Mouse (Mus musculus) megakaryocyte-erythroid progenitor cell, adult 5-6 weeks (primary cell): ENCODE measurements at regions not wholly inside any gene's neighbourhood (a gene's known extent, or its start where the extent isn't known, plus 50 kb on each side); places are given as distances from the start of the nearest gene placed in this dataset.

Experiments used
- ATAC-seq: replicated peaks from 2 replicates; pipeline ENCODE4 v1.8.0; 2016; ENCODE audit warnings: mild to moderate bottlenecking, inconsistent platforms; ENCODE audit not compliant: severe bottlenecking, poor library complexity, low FRiP score, low TSS enrichment

DNA sequence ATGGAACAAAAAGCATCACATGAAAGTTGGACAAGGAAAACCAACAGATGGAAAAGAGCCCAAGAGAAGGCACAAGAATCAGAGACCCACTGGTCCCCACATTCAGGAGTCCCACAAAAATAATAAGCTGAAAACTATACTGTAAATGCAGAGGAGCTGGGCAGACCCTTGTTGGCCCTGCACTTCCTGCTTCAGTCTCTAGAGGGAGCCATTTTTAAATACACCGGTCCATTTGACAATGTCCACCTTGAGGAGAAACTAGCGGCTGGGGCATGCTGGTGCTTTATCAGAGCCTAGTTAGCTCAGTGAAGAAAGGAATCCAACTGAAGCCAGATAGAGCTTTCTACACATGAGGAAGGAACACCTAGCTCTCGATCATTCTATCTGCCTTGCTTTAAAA, 90.1 kb upstream of the Tmem150c start:
- peak; percentile 86 for ATAC-seq

DNA sequence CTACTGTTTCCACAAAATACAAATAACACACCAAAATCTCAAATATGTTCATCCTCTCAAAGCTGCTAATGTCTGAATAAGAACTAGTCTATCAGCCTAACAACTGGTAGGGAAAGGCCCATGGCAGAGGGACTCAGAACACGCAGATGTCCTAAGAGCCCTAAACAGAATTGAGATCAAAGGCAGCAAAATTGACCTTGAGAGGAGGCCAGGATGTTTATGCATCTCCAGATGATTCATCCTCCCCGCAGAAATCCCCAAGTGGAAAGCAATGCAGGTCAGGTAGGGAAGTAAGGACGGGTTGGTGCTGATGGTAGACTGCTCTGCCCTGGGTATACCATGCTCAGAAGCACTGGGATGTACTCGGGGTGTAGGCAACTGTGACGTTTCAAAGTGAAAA, 89.0 kb upstream of the Tmem150c start:
- ATAC-seq: no peak

DNA sequence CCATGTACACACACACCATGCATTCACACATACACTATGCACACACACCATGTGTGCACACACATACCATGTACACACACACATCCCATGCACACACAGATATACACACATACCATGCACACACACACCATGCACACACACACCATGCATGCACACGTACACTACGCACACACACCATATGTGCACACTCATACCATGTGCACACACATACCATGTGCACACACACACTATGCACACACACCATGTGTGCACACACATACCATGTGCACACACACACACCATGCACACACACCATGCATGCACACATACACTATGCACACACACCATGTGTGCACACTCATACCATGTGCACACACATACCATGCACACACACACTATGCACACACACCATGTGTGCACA, 87.1 kb upstream of the Tmem150c start:
- ATAC-seq: no peak

DNA sequence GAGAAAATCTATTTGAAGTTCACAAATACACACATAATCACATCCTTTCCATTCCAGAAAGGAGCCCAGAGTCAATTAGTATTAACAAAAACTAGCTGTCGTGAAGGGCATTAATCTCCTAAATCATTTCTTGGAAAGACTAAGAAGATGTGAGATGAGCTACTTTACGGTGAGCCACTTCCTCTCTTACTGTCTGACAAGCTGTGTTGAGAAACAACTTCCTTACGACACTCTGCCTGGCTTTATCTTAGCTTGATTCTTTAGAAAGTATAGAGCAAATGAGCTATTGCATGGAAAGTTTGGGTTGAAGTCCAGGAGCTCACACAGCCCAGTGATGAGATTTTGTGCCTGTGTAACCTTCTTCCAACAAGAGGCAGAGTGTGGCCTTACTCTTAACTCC, 85.2 kb upstream of the Tmem150c start:
- no peak for ATAC-seq

DNA sequence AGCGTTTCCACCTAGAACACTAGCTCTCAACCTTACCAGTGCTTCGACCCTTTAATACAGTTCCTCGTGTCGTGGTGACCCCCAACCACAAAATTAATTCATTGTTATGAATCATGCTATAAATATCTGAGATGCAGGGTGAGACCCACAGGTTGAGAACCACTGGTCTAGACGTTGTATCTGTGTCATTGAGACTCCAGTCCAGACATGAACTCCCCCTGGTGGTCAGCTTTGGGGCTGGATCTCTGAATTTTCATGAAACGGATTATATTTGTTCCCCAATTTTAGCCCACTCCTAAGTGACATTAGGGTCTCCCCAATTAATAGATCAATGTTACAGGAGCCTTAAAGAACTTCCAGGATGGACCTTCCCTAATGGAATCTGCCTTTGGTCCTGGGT, 81.3 kb upstream of the Tmem150c start:
- no peak for ATAC-seq

DNA sequence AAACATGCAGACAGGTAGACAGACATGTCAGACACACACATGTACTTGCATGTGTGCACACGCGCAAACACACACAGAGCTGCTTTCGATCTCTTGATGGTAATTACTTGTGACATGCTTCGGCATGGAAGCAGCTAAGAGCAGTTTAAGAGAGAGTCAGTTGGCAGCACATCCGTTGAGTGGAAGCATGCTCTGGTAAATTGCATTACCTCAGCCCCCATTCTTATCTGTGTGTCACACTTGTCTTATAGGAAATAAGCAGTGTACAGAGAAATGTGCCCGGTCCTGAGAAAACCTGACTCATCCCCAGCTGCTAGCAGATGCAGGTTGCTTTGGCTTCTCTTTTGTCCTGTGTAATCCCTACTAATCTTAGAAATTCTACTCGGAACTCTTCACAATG, 80.0 kb upstream of the Tmem150c start:
- ATAC-seq: peak; percentile 98

DNA sequence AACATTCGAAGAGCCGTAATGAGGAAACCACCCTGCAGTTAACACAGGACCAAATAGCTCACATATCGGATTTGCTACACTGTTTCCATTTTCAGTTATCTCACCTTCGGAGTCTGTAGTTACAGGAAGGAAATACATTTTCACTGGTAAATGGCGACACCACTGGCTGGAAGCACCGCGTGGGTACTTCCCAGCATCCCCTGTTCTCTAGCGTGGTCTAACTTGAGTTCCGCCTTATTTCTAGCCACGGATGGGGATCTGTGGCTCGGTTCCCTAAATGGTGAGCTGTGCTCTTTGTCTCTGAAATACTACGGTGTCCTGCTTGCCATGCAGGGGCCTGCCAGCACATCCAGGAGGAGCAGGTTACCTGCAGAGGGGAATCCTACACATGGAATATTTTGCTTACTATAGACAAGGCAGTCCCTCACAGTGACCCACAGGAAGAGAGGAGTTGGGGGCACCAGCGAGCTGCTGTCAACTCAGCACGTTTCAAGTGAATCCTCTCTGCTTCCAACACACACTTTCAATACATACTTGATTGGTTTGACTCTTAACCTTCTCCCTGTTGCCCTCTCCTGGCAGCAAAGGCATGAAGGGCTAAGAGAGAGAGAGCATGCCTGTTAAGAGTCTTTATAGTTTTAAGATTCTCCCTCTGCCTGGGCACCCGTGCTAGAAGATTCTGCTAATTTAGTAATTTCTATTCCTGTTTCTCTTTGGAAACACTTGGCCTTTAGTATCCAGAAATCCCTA, 78.9 kb upstream of the Tmem150c start:
- peak; percentile 11; the same call in 1 of the 2 replicates for ATAC-seq

GRCm38 (mm10) chr5:100237674-100238278, 78.2 kb upstream of the Tmem150c start:
- no peak for ATAC-seq

DNA sequence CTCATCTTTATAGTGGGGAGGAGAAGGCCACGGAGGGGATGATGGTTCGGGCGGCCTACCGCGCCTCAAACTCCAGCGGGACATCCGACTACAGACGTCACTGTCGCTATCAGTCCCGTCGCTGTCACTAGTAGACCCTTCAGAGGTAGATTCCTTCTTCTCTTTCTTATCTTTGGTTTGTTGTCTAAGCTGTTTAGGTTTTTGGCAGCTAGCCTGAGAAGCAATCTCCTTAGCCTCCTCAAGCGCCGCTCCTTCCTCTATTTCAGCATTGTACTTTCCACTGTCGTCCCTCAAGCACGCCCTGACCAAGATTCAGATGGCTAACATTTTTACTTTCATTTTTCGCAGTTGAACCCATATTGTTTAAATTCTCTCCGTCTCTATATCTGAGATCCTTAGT, 76.7 kb upstream of the Tmem150c start:
- no peak for ATAC-seq

GRCm38 (mm10) chr5:100232076-100232475, 72.5 kb upstream of the Tmem150c start:
- no peak for ATAC-seq

GRCm38 (mm10) chr5:100231574-100231973, 72.0 kb upstream of the Tmem150c start:
- ATAC-seq: no peak

DNA sequence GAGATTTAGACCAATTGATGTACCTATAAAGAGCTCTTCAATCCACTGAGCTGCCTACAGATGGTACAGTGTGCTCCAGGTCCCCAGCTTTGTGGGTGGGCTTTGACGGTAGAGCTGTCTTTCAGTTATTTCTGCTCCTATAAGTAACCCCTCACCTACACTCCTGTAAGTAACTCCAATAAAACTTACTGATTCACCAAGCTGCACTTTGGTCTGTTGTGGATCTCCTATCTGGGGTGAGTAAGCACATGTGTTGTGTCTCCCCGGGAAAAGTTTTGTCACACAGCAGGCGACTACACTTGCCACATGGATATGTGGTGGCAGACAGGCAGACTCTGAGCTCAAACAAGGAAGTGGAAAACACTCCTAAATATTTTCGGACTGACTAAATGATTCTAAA, 70.4 kb upstream of the Tmem150c start:
- no peak for ATAC-seq

DNA sequence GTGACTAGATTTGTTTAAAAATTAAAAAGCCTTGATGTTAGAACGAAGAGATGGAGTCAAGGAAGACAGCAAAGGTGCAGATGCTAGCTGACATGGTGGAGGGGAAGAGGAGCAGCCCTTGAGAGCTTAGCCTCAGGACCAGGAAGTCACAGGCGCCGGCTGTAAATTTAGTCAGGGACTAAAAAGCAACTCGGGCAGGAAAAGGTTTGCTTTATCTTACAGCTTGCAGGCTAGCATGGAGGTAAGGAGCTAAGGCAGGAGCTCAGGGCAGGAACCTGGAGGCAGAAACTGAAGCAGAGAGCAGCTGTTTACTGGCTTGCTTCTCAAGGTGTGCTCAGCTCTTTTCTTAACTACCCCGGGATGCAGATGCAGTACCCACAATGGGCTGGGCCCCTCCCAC, 68.3 kb upstream of the Tmem150c start:
- ATAC-seq: peak; percentile 33; the same call in 1 of the 2 replicates

- ATAC-seq: peak; percentile 30; the same call in 1 of the 2 replicates
These were observed 67.1 kb upstream of the Tmem150c start for GRCm38 (mm10) chr5:100226571-100227235.

GRCm38 (mm10) chr5:100225491-100225890, 65.9 kb upstream of the Tmem150c start:
- ATAC-seq: no peak

DNA sequence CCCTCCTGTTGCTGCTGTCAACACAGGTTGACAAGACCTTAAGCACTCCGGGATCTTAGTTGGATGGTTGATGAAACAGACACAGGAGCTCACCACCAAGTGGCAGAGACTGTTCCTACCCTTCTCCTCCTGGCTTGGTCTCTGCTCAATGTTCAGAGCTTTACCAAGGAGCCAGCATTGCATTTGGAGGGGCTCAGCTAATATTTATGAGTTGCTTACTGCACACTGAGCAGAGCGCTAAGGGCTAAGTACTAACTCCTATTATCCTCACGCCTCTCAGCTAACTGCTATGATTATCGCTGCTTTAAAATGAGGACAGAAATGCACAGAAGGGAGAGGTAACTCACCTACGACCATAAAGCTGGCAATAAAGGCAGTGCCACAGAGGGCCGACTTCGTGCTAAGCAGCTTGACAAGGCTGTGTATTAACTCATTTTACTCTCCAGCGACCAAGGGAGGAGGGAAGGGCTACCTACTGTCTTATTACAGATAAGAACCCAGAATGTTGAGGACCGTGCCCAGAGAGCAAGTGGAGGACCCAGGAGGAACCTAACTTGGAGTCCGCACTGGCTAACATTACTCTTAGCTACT, 65.3 kb upstream of the Tmem150c start:
- ATAC-seq: no peak

DNA sequence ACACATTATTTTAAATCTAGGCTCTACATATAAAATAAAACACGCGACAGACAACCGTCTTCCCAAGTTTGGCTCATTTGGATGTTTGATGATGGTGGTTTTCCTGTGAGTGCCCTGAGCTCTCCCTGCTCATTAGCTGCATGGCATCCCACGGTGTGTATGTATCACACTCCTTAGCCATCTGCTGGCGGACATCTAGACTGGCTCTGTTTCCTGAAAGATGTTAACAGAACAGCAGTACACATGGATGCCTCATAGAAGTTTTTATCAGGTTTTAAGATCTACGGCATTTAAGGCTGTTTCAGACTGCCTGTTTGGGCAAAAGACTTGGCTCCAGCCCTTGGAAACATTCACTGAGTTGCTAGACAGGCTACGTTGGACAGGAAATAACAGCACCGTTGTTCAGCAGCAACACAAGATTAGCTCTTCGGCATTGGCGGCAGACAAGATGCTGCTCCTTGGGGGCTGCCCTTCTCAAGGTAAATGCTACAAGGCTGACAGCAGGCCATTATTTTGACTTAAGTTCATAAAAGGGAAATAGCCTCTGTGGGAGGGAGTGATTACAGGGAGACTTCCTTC, 61.5 kb upstream of the Tmem150c start:
- no peak for ATAC-seq

DNA sequence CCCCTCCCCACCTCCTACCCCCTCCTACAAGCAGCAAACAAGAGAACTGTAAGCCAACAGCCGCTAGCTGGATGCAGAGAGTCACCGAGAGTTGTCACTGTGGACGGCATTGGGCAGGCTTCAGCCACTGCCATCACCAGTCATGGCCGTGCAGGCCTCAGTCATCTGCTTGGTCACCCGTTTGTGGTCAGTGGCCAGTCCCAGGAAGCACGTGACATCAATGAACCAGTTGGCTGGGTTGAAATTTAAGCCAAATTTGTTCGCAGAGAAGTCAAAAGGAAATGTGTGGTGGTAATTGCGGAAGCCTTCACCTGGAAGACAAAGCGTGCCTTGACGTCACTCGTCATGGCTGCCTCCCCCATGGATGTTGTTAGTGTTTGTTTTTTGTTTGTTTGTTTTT, 60.7 kb upstream of the Tmem150c start:
- no peak for ATAC-seq

GRCm38 (mm10) chr5:100218256-100218851, 58.7 kb upstream of the Tmem150c start:
- no peak for ATAC-seq
